Mouse (Mus musculus) intestine, postnatal 0 days (tissue): Measurements from ENCODE around the gene 4930568D16Rik. TPM values are rescaled to one million over a fixed set of nuclear protein-coding genes. Genes with fewer than 3 reads are reported as not detected.

ENCODE experiments used
- ATAC-seq: fragments of 200-750 bp; cut with Nextera tagmentation; 2 replicates; pipeline ENCODE4 v1.8.0; 2017; ENCODE audit warnings: mild to moderate bottlenecking, moderate TSS enrichment, moderate library complexity
- H3K27ac ChIP-seq: fragments of 300-500 bp; sonication (generic); 2 replicates; pipeline ENCODE4 v1.5.1; 2014; ENCODE audit warnings: mild to moderate bottlenecking, low read depth, low read length, moderate library complexity
- H3K27me3 ChIP-seq: fragments of 300-500 bp; sonication (generic); replicated peaks from 2 replicates; pipeline ENCODE4 v1.6.1; 2014; ENCODE audit warnings: low read length, mixed read lengths; ENCODE audit not compliant: control insufficient read depth, insufficient read depth
- H3K36me3 ChIP-seq: fragments of 300-500 bp; sonication (generic); 2 replicates; pipeline ENCODE4 v1.6.1; 2014; ENCODE audit warnings: mild to moderate bottlenecking, moderate library complexity; ENCODE audit not compliant: control insufficient read depth, insufficient read depth
- H3K4me1 ChIP-seq: fragments of 300-500 bp; sonication (generic); replicated peaks from 2 replicates; pipeline ENCODE4 v1.6.1; 2014; ENCODE audit warnings: antibody characterized with exemption, low read length, mixed read lengths; ENCODE audit not compliant: control insufficient read depth, insufficient read depth
- H3K4me2 ChIP-seq: fragments of 300-500 bp; sonication (generic); replicated peaks from 2 replicates; pipeline ENCODE4 v1.6.1; 2014; ENCODE audit warnings: low read depth, mild to moderate bottlenecking, moderate library complexity
- H3K4me3 ChIP-seq: fragments of 300-500 bp; sonication (generic); 2 replicates; pipeline ENCODE4 v1.5.1; 2014; ENCODE audit warnings: low read depth, low read length
- H3K9ac ChIP-seq: fragments of 300-500 bp; sonication (generic); 2 replicates; pipeline ENCODE4 v1.6.1; 2014; ENCODE audit warnings: mild to moderate bottlenecking, low read depth, low read length
- H3K9me3 ChIP-seq: fragments of 300-500 bp; sonication (generic); 2 replicates; pipeline ENCODE4 v1.6.1; 2016; ENCODE audit warnings: mixed run types; ENCODE audit not compliant: control insufficient read depth
- CTCF ChIP-seq: sonication (generic); IDR thresholded peaks from 2 replicates; pipeline ENCODE4 v1.5.1; 2016; ENCODE audit warnings: low read depth, mild to moderate bottlenecking, control low read depth, antibody characterized with exemption, moderate library complexity
- WGBS: fragments of 180-500 bp; shearing (Covaris S2); extraction: QIAGEN DNeasy Blood & Tissue Kit; methylation state at CpG from one replicate; pipeline ENCODE4 v1.1.7; 2014; 5-methylcytosine and 5-hydroxymethylcytosine counted together
- polyA plus RNA-seq: library from polyadenylated mRNA; unstranded; fragments of >200 nt; fragmentation: Nextera tagmentation; extraction: Ambion mirVana; gene quantifications from 2 replicates; pipeline ENCODE4 v1.2.1, GENCODE M21; 2015

Gene 4930568D16Rik
- polyA plus RNA-seq, 1 experiment from 2014 or later: not detected

DNA sequence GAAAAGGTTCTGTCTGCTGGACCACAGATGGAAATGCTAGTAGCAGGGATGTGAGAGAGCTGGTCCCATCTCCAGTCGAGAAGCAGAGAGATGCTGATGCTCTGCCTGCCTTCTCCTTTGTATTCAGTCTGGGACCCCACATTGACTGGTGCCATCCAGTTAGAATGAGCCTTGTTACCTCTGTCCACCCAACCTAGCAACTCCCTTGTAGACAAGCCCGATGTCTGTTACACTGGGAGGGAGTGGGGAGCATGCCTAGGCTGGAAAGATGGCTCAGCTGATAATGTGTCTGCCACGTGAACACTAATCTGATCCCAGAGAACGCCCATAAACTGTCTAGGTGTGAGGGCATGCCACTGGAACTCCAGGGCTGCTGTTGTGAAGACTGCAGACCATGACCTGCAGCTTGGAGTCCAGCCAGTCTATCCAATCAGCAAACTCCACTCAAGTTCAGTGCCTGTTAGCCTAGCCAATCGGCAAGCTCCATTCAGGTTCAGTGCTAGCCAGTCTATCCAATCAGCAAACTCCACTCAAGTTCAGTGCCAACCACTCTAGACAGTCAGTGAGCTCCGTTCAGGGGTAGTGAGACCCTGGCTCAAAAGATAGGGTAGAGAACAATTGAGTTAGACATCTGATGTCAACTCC lies 30.8 kb upstream of the 4930568D16Rik start:
- Histone ChIP-seq H3K4me1 (no peaks in the 10 kb centered on the region; the same call in 1 of the 2 replicates), H3K27me3 (no peaks in the 10 kb centered on the region), H3K9me3 (no peaks in the 10 kb centered on the region), H3K4me3 (no peak overlapping the region), H3K4me2 (no peak overlapping the region), H3K27ac (no peak overlapping the region), H3K36me3 (no peaks in the 10 kb centered on the region), H3K9ac (no peak overlapping the region)
- TF ChIP-seq CTCF: no peak
- ATAC-seq: no peak
- WGBS: 71% methylated on average over 6 of the region's 6 CpGs

DNA sequence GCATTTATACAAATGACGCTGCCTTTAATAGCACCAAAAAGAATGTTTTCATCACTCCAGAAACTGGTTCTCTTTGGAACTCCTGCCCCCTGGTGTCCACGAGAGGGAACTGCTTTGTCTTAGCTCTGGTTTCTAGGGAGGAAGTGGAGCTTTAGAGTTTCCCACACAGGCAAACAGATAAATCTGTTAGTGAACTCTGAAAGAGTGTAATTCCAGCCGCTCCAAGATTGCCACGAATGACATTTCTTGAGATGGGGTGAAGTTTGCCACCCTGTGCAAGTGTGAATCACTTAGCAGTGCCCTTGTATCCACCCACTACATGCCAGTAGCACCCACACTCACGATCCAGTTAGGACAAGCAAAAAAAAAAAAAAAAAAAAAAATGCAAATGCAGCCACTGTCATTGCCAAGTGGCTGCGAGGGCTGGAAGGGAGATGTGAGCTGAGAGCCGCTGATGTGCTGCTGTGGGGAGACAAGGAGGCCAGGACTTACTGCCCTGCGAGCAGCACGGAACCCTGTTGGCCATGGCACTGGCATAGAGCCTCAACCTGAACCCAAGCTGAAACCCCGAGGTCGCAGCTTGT lies 30.2 kb upstream of the 4930568D16Rik start:
- Histone ChIP-seq H3K4me3 (no peak overlapping the region), H3K27me3 (no peaks in the 10 kb centered on the region), H3K27ac (no peak overlapping the region; the same call in 1 of the 2 replicates), H3K36me3 (no peaks in the 10 kb centered on the region), H3K4me2 (no peak overlapping the region), H3K9ac (no peak overlapping the region), H3K4me1 (no peaks in the 10 kb centered on the region; the same call in 1 of the 2 replicates), H3K9me3 (no peaks in the 10 kb centered on the region)
- TF ChIP-seq CTCF: peak; percentile 88
- no peak for ATAC-seq
- WGBS: 46% methylated on average over 11 of the region's 11 CpGs

DNA sequence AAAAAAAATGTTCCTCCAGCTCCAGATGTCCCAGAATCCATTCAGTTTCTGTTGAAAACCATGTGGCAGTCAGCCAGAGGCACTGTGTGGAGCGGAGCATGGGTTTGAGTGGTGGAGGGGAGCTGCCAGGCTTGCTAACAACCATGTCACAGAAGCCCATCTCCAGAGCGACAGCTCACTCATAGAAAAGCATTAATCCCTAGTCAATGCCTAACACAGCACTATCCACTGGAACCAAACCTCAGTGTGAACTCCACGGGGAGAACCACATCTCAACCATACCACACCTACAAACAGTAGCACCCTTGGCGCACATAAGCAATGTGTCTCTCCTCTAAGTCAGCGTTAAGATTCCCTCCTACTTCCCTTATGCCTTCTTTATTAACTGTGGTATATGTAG lies 29.6 kb upstream of the 4930568D16Rik start, which contains the start of gene 4930402F06Rik:
TSS of gene 4930402F06Rik (minus strand) at position 80 of the 400 bp plus-strand sequence.
- no peak for ATAC-seq
- Histone ChIP-seq H3K27ac (no peak within 1 kb of the TSS; the same call in 1 of the 2 replicates), H3K27me3 (no peaks in the 10 kb centered on the region), H3K36me3 (no peaks in the 10 kb centered on the region), H3K4me3 (no peak within 1 kb of the TSS), H3K4me2 (no peak within 1 kb of the TSS), H3K4me1 (no peaks in the 10 kb centered on the region; the same call in 1 of the 2 replicates), H3K9ac (no peak within 1 kb of the TSS), H3K9me3 (no peaks in the 10 kb centered on the region)
- TF ChIP-seq CTCF: no peak
- 60% methylated on average over 5 of the region's 5 CpGs for WGBS

DNA sequence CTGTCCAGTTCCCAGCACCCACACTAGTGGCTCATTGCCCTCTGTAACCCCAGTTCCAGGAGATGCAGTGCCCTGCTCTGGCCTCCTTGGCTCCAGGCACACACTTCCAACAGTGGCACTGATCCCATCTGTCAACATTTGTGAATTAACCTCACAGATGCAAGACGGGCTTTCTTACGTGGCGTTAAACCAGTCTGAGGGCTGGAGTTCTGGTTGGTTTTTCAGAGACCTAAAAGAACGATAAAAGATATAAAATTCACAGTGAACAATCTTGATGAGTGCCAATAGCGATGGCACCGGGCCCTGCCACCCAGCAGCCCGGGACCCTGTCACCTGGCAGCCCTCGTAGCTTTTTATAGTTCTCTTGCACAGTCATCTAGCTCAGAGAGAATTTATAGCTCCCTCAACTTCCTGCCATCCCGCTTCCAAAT lies 17.9 kb upstream of the 4930568D16Rik start:
- no peaks in the 10 kb centered on the region; the same call in 1 of the 2 replicates for H3K9me3 ChIP-seq
- TF ChIP-seq CTCF: no peak
- H3K27me3 ChIP-seq: no peaks in the 10 kb centered on the region
- no peak overlapping the region for H3K9ac ChIP-seq
- 65% methylated on average over 9 of the region's 9 CpGs for WGBS
- no peak overlapping the region for H3K4me3 ChIP-seq
- no peaks in the 10 kb centered on the region for H3K36me3 ChIP-seq
- H3K4me1 ChIP-seq: no peaks in the 10 kb centered on the region
- no peak overlapping the region for H3K27ac ChIP-seq
- no peak overlapping the region for H3K4me2 ChIP-seq
- no peak for ATAC-seq

DNA sequence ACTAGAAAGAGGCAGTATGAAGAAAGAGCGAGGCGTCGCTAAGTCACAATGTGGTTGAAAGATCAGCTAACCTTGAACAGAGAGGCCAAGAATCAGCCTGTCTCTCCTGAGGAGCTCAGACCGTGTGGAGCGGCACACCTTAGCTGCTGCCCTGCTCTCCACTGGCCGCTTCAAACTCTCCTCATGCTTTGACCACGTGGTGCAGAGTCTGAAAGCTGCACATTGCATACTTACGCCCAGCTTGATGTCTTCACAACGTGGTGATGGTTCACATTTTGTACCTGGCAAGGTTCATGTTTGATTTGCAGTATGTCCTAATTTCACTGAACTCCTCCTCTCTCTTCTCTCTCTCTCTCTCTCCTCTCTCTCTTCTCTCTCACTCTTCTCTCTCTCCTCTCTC lies 11.8 kb upstream of the 4930568D16Rik start:
- WGBS: 59% methylated on average over 9 of the region's 9 CpGs
- H3K9me3 ChIP-seq: no peaks in the 10 kb centered on the region
- ATAC-seq: no peak
- no peaks in the 10 kb centered on the region for H3K27me3 ChIP-seq
- H3K4me1 ChIP-seq: no peaks in the 10 kb centered on the region
- H3K36me3 ChIP-seq: no peaks in the 10 kb centered on the region
- no peak overlapping the region for H3K27ac ChIP-seq
- H3K4me3 ChIP-seq: no peak overlapping the region
- H3K4me2 ChIP-seq: no peak overlapping the region
- no peak overlapping the region for H3K9ac ChIP-seq
- no peak for TF ChIP-seq CTCF

DNA sequence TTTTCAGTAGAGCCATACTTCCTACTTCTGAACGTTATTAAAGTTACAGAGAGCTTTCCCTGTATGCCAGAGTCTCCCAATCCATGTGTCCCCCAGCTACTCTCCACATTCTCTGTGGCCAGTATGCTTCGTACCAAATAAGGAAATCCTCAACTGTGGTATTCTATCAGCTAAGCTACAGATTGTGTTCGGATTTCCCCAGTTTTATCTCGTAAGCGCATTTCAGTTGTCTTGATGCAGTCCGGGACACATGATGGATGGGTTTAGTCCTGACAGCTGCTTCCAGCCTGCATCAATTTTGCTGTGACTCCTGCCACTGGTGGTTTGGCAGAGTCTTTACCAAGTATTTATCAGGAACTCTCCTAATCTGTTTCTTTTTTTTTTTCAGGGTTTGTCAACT lies 10.1 kb upstream of the 4930568D16Rik start:
- no peaks in the 10 kb centered on the region for H3K4me1 ChIP-seq
- no peaks in the 10 kb centered on the region for H3K36me3 ChIP-seq
- ATAC-seq: no peak
- TF ChIP-seq CTCF: no peak
- no peak overlapping the region for H3K4me3 ChIP-seq
- 24% methylated on average over 6 of the region's 6 CpGs for WGBS
- H3K4me2 ChIP-seq: no peak overlapping the region
- H3K9ac ChIP-seq: no peak overlapping the region
- no peaks in the 10 kb centered on the region for H3K27me3 ChIP-seq
- H3K27ac ChIP-seq: no peak overlapping the region
- no peaks in the 10 kb centered on the region for H3K9me3 ChIP-seq
